Mouse (Mus musculus): ENCODE measurements at regions not wholly inside any gene's neighbourhood (a gene's known extent, or its start where the extent isn't known, plus 50 kb on each side); places are given as distances from the start of the nearest gene placed in this dataset.

- peak; percentile 48 to 58 for DNase-seq (ENCODE audit: inconsistent age in 2 of 2, low spot score in 1 of 2)
Observed at GRCm38 (mm10) chrY:40028186-40028585, 288.5 kb downstream of the Gm21865 start.

Data from adrenal gland, adult (tissue).